Mouse (Mus musculus) adrenal gland (tissue): ENCODE measurements around the gene Adgrg5.

Experiments
- intact Hi-C: fragments of 180-260 bp; cut with DNase I; formaldehyde crosslinking; loops from one replicate; pipeline ENCODE4 v1.15.1; 2025

Adgrg5 gene

GRCm38 (mm10) chr8:94966578-94966977 is 43.1 kb downstream of the Adgrg5 start:
- intact Hi-C loops, result no loop called here

- intact Hi-C loops, result no loop called here
These were observed 43.6 kb downstream of the Adgrg5 start for GRCm38 (mm10) chr8:94967071-94967470.

- intact Hi-C loops, result no loop called here
These were observed 44.1 kb downstream of the Adgrg5 start for GRCm38 (mm10) chr8:94967554-94967953.

GRCm38 (mm10) chr8:94973270-94973669 is 49.8 kb downstream of the Adgrg5 start:
- intact Hi-C loops, result no loop called here

- intact Hi-C loops, result no loop called here
These were observed 50.3 kb downstream of the Adgrg5 start for GRCm38 (mm10) chr8:94973786-94974185.

GRCm38 (mm10) chr8:94974467-94975165 is 51.1 kb downstream of the Adgrg5 start, which contains the start of gene Adgrg1:
Gene Adgrg1, plus strand, starts transcription at chr8:94974751.
- intact Hi-C loops, result no loop called here

GRCm38 (mm10) chr8:94976651-94977417 is 53.3 kb downstream of the Adgrg5 start:
- intact Hi-C loops, result no loop called here

- intact Hi-C loops, result no loop called here
These were observed 54.6 kb downstream of the Adgrg5 start for GRCm38 (mm10) chr8:94978131-94978530.

- intact Hi-C loops, result no loop called here
These were observed 55.3 kb downstream of the Adgrg5 start for GRCm38 (mm10) chr8:94978593-94979319.

GRCm38 (mm10) chr8:94980176-94980575 is 56.7 kb downstream of the Adgrg5 start:
- intact Hi-C loops, result no loop called here

- intact Hi-C loops, result no loop called here
These were observed 57.5 kb downstream of the Adgrg5 start for GRCm38 (mm10) chr8:94980976-94981375.

GRCm38 (mm10) chr8:94981848-94982247 is 58.4 kb downstream of the Adgrg5 start:
- intact Hi-C loops, result no loop called here

- intact Hi-C loops, result no loop called here
These were observed 59.7 kb downstream of the Adgrg5 start for GRCm38 (mm10) chr8:94983146-94983545.

GRCm38 (mm10) chr8:94983881-94984516 is 60.5 kb downstream of the Adgrg5 start:
- intact Hi-C loops, result no loop called here

GRCm38 (mm10) chr8:94985023-94985422 is 61.5 kb downstream of the Adgrg5 start:
- intact Hi-C loops, result no loop called here

- intact Hi-C loops, result no loop called here
These were observed 63.2 kb downstream of the Adgrg5 start for GRCm38 (mm10) chr8:94986676-94987075.

GRCm38 (mm10) chr8:94987553-94987952 is 64.1 kb downstream of the Adgrg5 start:
- intact Hi-C loops, result no loop called here

GRCm38 (mm10) chr8:94988619-94989018 is 65.1 kb downstream of the Adgrg5 start:
- intact Hi-C loops, result no loop called here

GRCm38 (mm10) chr8:94989711-94990110 is 66.2 kb downstream of the Adgrg5 start:
- intact Hi-C loops, result no loop called here

- intact Hi-C loops, result no loop called here
These were observed 67.3 kb downstream of the Adgrg5 start for GRCm38 (mm10) chr8:94990598-94991453.
